Mouse (Mus musculus): ENCODE results near the gene Htra3. TPM values are rescaled to one million over a fixed set of nuclear protein-coding genes. Genes with fewer than 3 reads are reported as not detected.

Gene Htra3
- polyA plus RNA-seq, 1 experiment from 2014 or later = 5.9 TPM

DNA sequence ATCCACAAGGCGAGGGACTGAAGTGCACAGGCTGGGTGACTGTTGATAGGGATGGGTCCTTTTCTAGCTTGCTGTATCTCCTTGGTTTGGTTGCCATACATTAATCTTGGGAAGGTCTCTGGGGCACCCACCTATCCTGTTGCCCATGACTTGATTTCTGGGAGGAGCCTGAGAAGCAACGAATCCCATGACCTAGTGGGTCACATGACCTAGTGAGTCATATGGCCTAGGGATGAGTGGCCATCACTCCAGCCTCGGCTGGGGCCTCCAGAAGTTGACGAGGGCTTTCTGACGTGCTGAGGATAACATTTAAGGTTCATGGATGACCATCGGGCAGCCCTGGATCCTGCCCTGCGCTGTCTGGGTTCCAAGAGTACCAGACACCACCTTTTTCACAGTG lies 74.2 kb downstream of the Htra3 start:
- Histone ChIP-seq H3K9me3 (no peaks in the 10 kb centered on the region), H3K36me3 (replicated peaks) (peaks cover 29% of the 10 kb centered on the region), H3K27ac (no peak overlapping the region), H3K4me2 (no peak overlapping the region), H3K4me3 (replicated peaks) (no peak overlapping the region), H3K4me1 (peaks cover 19% of the 10 kb centered on the region), H3K9ac (no peak overlapping the region), H3K27me3 (no peaks in the 10 kb centered on the region)
- no peak for ATAC-seq (ENCODE audit: low FRiP score)
- 85% methylated on average over 7 of the region's 7 CpGs for WGBS

Other genes with a start within 250 kb of the Htra3 start
- gene Cpz, start 154.1 kb downstream of the Htra3 start, polyA plus RNA-seq (2016; fragmentation: Nextera tagmentation; extraction: Ambion mirVana) = 1.7 and 3.0 TPM in 2 replicates
- 9.8 and 11.1 TPM in 2 replicates for gene Trmt44, start 104.7 kb downstream of the Htra3 start, polyA plus RNA-seq (2016; fragmentation: Nextera tagmentation; extraction: Ambion mirVana)
- gene Acox3, start 96.7 kb downstream of the Htra3 start, polyA plus RNA-seq (2016; fragmentation: Nextera tagmentation; extraction: Ambion mirVana) = 15.6 and 17.6 TPM in 2 replicates
- 3.0 and 4.0 TPM in 2 replicates for gene Sh3tc1, start 60.2 kb upstream of the Htra3 start, polyA plus RNA-seq (2016; fragmentation: Nextera tagmentation; extraction: Ambion mirVana)
- gene Ablim2, start 78.1 kb upstream of the Htra3 start, polyA plus RNA-seq (2016; fragmentation: Nextera tagmentation; extraction: Ambion mirVana) = 1.2 and 1.3 TPM in 2 replicates
- 40.7 and 48.3 TPM in 2 replicates for gene Afap1, start 213.5 kb upstream of the Htra3 start, polyA plus RNA-seq (2016; fragmentation: Nextera tagmentation; extraction: Ambion mirVana)